Mouse (Mus musculus) liver, adult 10 weeks (tissue): ENCODE data around the gene Prpf31. TPM values are rescaled to one million over a fixed set of nuclear protein-coding genes. Genes with fewer than 3 reads are reported as not detected.

Experiments
- polyA plus RNA-seq: library from polyadenylated mRNA; stranded (reverse); fragments of 350-450 nt; fragmentation: Illumina TruSeq; extraction: RNeasy Lipid Tissue Mini Kit (QIAGEN cat#74804); gene quantifications from one replicate; pipeline ENCODE4 v1.2.3, GENCODE M21; 2014; ENCODE audit warnings: low read depth, low replicate concordance

The Prpf31 gene
- 8.2 TPM for polyA plus RNA-seq

GRCm38 (mm10) chr7:3629543-3630477, at the start of gene Prpf31, which contains the start of gene Tfpt:
Prpf31 (plus strand) TSS chr7:3629985.
Tfpt (minus strand) TSS chr7:3629929.

GRCm38 (mm10) chr7:3616057-3616388, 13.8 kb upstream of the Prpf31 start, which contains the start of gene Oscar:
Oscar (minus strand) TSS chr7:3616157.

GRCm38 (mm10) chr7:3617242-3617995, 12.4 kb upstream of the Prpf31 start, which contains the start of gene Ndufa3:
Ndufa3 (plus strand) TSS chr7:3617373.

GRCm38 (mm10) chr7:3644672-3645487, 15.1 kb downstream of the Prpf31 start, which contains the start of gene Cnot3:
Cnot3 (plus strand) TSS chr7:3645268.

GRCm38 (mm10) chr7:3665215-3666114, 35.7 kb downstream of the Prpf31 start, which contains the start of gene Leng1:
Leng1 (minus strand) TSS chr7:3665840.

GRCm38 (mm10) chr7:3677342-3677741, 47.6 kb downstream of the Prpf31 start, which contains the start of gene Tmc4:
Tmc4 (minus strand) TSS chr7:3677553.

Other genes with a start within 250 kb of the Prpf31 start
- not detected for gene Cacng8, start 239.3 kb upstream of the Prpf31 start, polyA plus RNA-seq
- gene Cacng6, start 205.8 kb upstream of the Prpf31 start, polyA plus RNA-seq = not detected
- not detected for gene Tarm1, start 127.4 kb upstream of the Prpf31 start, polyA plus RNA-seq
- not detected for gene Oscar, start 13.8 kb upstream of the Prpf31 start, polyA plus RNA-seq
- 51.2 TPM for gene Ndufa3, start 12.6 kb upstream of the Prpf31 start, polyA plus RNA-seq
- 3.0 TPM for gene Tfpt, start 56 bp upstream of the Prpf31 start, polyA plus RNA-seq
- 6.8 TPM for gene Cnot3, start 15.3 kb downstream of the Prpf31 start, polyA plus RNA-seq
- 3.3 TPM for gene Leng1, start 35.9 kb downstream of the Prpf31 start, polyA plus RNA-seq
- 5.2 TPM for gene Tmc4, start 47.6 kb downstream of the Prpf31 start, polyA plus RNA-seq
- gene Tsen34, start 62.9 kb downstream of the Prpf31 start, polyA plus RNA-seq = 4.4 TPM
- gene Mboat7, start 63.5 kb downstream of the Prpf31 start, polyA plus RNA-seq = 23.3 TPM
- 13.2 TPM for gene Rps9, start 74.0 kb downstream of the Prpf31 start, polyA plus RNA-seq
- 2.0 TPM for gene Pirb, start 90.4 kb downstream of the Prpf31 start, polyA plus RNA-seq
- not detected for gene Gm15448, start 195.7 kb downstream of the Prpf31 start, polyA plus RNA-seq
- 1.9 TPM for gene Pira2, start 215.1 kb downstream of the Prpf31 start, polyA plus RNA-seq